Mouse (Mus musculus) layer of hippocampus, postnatal 14 days (tissue): ENCODE data around the gene Il1rap. TPM values are rescaled to one million over a fixed set of nuclear protein-coding genes. Genes with fewer than 3 reads are reported as not detected.

ENCODE experiments used
- DNase-seq, 2 experiments: peaks; one replicate each; pipeline ENCODE4 v3.0.0; 2021 to 2022; ENCODE audit warnings: low spot score in 2 of 2, mixed read lengths in 1 of 2
- total RNA-seq, 2 experiments: library from RNA; stranded (reverse); gene quantifications; 2 replicates each; pipeline ENCODE4 v1.2.3; 2021

The Il1rap gene
- total RNA-seq, 2 experiments from 2014 or later: 44.7 to 51.4 TPM

- no peak for DNase-seq
Observed at GRCm38 (mm10) chr16:26610508-26610907, 29.0 kb downstream of the Il1rap start.

DNA sequence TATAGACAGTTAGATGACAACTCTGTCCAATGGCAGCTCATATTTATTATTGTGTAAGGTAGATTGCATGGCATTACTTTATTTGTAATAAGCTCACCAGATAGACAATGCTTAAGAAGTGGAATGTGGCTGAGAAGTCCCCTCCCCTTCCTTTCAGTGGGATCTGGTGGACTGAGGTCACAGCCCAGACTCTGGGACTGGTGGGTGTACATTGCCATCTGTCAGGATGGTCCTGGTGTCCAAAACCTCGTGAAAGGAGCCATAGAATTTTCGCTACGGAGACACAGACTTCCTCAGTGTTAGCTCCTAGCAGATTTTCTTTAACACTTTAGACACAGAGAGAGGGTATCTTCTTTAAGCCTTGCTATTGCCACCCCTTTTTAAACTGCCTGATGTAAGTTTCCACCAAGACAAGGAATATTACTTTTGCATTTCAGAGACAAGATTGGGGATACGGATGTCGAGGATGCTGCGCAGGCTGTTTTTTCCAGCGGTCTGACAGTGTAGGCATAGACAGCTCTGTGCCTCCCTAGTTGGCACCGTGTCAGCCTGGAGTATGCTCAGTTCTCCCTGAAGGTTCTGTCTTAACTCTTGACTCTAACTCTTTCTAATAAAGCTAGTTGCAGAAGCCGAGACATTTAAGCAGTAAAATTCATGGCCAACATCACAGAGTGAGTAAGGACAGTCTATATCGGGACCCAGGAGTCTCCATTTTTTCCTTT is 31.2 kb downstream of the Il1rap start:
- peak in 1 of 2 experiments; percentile 43 for DNase-seq

GRCm38 (mm10) chr16:26623141-26623540 is 41.6 kb downstream of the Il1rap start:
- DNase-seq: no peak

- no peak for DNase-seq
Observed at GRCm38 (mm10) chr16:26626065-26626464, 44.6 kb downstream of the Il1rap start.

DNA sequence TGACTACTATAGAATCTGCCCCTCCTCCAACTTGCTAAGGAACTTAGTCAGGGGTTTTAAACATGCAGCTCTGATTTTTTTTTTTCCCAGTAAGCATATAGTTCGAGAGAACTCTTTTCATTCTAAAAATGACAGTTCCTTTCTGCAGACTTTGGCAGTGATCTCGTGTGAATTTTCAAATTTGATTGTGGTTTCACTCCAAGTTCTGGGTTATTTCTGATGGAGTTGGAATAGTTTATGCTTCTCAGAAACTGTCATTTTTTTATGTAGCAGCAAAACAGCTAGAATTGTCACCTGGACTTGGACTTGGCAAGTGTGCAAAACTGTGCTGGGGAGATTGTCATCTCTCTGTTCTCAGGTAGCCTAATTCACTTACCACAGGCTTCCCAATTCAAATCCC is 53.3 kb downstream of the Il1rap start:
- DNase-seq: peak in 1 of 2 experiments; percentile 67

GRCm38 (mm10) chr16:26643077-26643476 is 61.6 kb downstream of the Il1rap start:
- no peak for DNase-seq

GRCm38 (mm10) chr16:26646066-26646465 is 64.6 kb downstream of the Il1rap start:
- no peak for DNase-seq

DNA sequence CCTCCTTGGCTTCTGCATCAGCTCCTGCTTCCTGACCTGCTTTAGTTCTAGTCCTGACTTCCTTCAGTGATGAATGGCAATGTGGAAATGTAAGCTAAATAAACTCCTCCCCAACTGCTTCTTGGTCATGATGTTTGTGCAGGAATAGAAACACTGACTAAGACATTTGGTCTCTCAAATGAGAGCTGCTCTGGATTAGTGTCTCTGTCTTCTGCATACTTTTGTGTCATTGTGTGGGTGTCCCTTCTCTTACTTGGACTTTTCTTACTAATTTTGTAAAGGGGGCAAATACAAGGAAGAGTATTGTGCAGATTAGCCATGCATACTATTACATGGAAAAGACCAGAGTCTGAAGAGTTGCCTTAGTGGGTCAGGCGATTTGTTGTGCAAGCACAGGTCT is 65.5 kb downstream of the Il1rap start:
- DNase-seq: no peak

- DNase-seq: no peak
Observed at GRCm38 (mm10) chr16:26662722-26663436, 81.4 kb downstream of the Il1rap start.

DNA sequence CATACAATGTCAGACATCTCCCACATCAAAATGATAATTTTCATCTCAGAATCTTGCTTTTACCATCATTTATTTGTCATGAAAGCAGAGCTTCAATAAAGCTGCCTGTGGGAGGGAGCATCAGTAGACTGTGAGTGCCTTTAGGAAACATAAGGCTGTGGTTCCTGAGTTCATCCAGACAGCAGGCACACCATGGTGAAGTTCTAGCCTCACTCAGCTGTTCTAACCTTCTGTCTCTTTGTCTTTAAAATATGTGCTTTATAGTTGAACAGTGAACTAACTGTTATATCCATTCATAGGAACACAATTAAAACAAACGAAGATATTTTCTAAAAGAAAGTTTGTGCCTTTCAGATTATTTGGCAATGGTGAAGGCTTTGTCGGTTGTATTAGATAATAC is 84.9 kb downstream of the Il1rap start:
- DNase-seq: peak in 1 of 2 experiments; percentile 67

DNA sequence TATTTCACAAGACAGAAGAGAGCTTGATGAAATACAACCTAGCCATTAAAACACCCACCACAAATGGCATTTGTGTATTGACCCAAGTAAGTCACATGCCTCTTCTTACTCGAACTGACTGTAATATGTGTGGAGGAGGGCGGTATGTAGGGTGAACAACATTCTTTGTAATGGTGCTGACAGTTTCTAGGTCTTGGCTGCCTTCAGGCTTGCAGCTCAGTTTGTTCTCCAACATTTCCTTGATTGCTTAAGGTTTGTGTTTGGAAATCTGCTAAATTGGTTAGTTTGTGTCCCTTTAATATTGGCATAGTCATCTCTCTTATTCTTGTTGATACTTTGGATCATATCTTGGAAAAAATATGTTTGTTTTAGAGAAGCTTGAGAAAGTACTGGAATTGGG is 87.6 kb downstream of the Il1rap start:
- no peak for DNase-seq

GRCm38 (mm10) chr16:26680381-26680780 is 98.9 kb downstream of the Il1rap start:
- DNase-seq: no peak

- DNase-seq: no peak
Observed at GRCm38 (mm10) chr16:26689771-26690170, 108.3 kb downstream of the Il1rap start.

DNA sequence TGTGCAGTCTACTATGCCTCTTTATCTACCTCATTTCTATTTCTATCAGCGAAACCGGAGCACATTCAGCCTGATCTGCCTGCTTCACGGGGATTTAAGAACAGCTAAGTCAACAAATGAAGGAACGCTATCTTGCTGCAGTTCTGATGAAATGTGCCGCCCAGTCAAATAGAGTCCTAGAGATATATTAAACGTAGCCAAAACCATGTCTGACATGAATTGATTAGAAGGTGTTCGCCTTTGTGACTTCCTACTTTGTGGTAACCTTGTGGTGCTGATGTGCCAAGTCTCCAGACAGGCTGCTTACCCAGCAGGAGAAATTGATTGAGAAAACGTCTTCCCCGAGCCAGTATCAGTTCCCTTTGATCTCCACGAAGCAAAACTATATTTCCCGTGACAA is 109.8 kb downstream of the Il1rap start:
- DNase-seq: no peak

- no peak for DNase-seq
Observed at GRCm38 (mm10) chr16:26698076-26698475, 116.6 kb downstream of the Il1rap start.

GRCm38 (mm10) chr16:26700440-26701103 is 119.1 kb downstream of the Il1rap start:
- DNase-seq: no peak

- DNase-seq: no peak
Observed at GRCm38 (mm10) chr16:26705658-26706371, 124.3 kb downstream of the Il1rap start.

- no peak for DNase-seq
Observed at GRCm38 (mm10) chr16:26706503-26706902, 125.0 kb downstream of the Il1rap start.

GRCm38 (mm10) chr16:26710922-26711321 is 129.4 kb downstream of the Il1rap start:
- DNase-seq: no peak

GRCm38 (mm10) chr16:26713538-26714316 is 132.2 kb downstream of the Il1rap start:
- peak in 1 of 2 experiments; percentile 31 for DNase-seq

DNA sequence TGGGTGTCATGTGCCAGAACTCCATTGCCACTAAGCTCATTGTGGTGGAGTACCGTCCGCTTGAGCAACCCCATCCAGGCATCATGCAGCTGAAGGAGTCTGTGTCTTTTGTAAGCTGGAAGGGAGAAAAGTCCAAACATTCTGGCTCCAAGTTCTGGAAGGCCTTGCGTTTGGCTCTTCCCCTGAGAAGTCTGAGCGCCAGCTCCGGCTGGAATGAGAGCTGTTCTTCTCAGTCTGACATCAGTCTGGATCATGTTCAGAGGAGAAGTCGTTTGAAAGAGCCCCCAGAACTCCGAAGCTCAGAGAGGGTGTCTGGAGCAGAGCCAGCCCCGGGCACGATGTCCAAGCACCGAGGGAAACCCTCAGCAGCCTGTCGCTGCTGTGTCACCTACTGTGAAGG is 141.0 kb downstream of the Il1rap start:
- peak; percentile 36 to 69 for DNase-seq
